Mouse (Mus musculus): Measurements from ENCODE around the gene Usp6nl. TPM values are rescaled to one million over a fixed set of nuclear protein-coding genes. Genes with fewer than 3 reads are reported as not detected.

Usp6nl gene
- polyA plus RNA-seq, 1 experiment from 2014 or later: 8.6 TPM

GRCm38 (mm10) chr2:6335032-6335735 lies 12.7 kb downstream of the Usp6nl start:
- Histone ChIP-seq H3K4me3 (replicated peaks) (no peak overlapping the region), H3K4me2 (replicated peaks) (no peak overlapping the region), H3K27me3 (no peaks in the 10 kb centered on the region), H3K27ac (no peak overlapping the region), H3K4me1 (replicated peaks) (peaks cover 22% of the 10 kb centered on the region), H3K36me3 (no peaks in the 10 kb centered on the region), H3K9me3 (no peaks in the 10 kb centered on the region), H3K9ac (replicated peaks) (no peak overlapping the region)
- WGBS: 84% methylated on average over 14 of the region's 14 CpGs
- ATAC-seq: no peak

- WGBS: 100% methylated on average over 1 of the region's 1 CpGs
Measured at GRCm38 (mm10) chr2:6336013-6336412, 13.5 kb downstream of the Usp6nl start.

GRCm38 (mm10) chr2:6336649-6337048 lies 14.2 kb downstream of the Usp6nl start:
- Histone ChIP-seq H3K27ac (no peak overlapping the region), H3K9me3 (no peaks in the 10 kb centered on the region), H3K4me3 (replicated peaks) (no peak overlapping the region), H3K4me1 (replicated peaks) (peaks cover 22% of the 10 kb centered on the region), H3K4me2 (replicated peaks) (no peak overlapping the region), H3K36me3 (no peaks in the 10 kb centered on the region), H3K27me3 (no peaks in the 10 kb centered on the region), H3K9ac (replicated peaks) (no peak overlapping the region)
- WGBS: 96% methylated on average over 3 of the region's 3 CpGs
- no peak for ATAC-seq

More at GRCm38 (mm10) chr2:6336013-6336412, 13.5 kb downstream of the Usp6nl start:
- Histone ChIP-seq H3K4me2 (replicated peaks) (no peak overlapping the region), H3K9ac (replicated peaks) (no peak overlapping the region), H3K9me3 (no peaks in the 10 kb centered on the region), H3K27ac (no peak overlapping the region), H3K27me3 (no peaks in the 10 kb centered on the region), H3K36me3 (no peaks in the 10 kb centered on the region), H3K4me3 (replicated peaks) (no peak overlapping the region), H3K4me1 (replicated peaks) (peaks cover 22% of the 10 kb centered on the region)
- no peak for ATAC-seq

GRCm38 (mm10) chr2:6337436-6337835 lies 15.0 kb downstream of the Usp6nl start:
- Histone ChIP-seq H3K4me3 (replicated peaks) (no peak overlapping the region), H3K9ac (replicated peaks) (no peak overlapping the region), H3K4me1 (replicated peaks) (peaks cover 22% of the 10 kb centered on the region), H3K36me3 (no peaks in the 10 kb centered on the region), H3K27me3 (no peaks in the 10 kb centered on the region), H3K27ac (no peak overlapping the region), H3K4me2 (replicated peaks) (no peak overlapping the region), H3K9me3 (no peaks in the 10 kb centered on the region)
- WGBS: 93% methylated on average over 2 of the region's 2 CpGs
- no peak for ATAC-seq

- H3K9me3 ChIP-seq: no peaks in the 10 kb centered on the region
- no peak overlapping the region for H3K4me3 ChIP-seq (replicated peaks)
- ATAC-seq: no peak
- H3K9ac ChIP-seq (replicated peaks): no peak overlapping the region
- WGBS: 86% methylated on average over 9 of the region's 9 CpGs
- peaks cover 18% of the 10 kb centered on the region for H3K4me1 ChIP-seq (replicated peaks)
- no peak overlapping the region for H3K27ac ChIP-seq
- H3K4me2 ChIP-seq (replicated peaks): no peak overlapping the region
- H3K27me3 ChIP-seq: no peaks in the 10 kb centered on the region
- no peaks in the 10 kb centered on the region for H3K36me3 ChIP-seq
Measured at GRCm38 (mm10) chr2:6338031-6338629, 15.7 kb downstream of the Usp6nl start.

GRCm38 (mm10) chr2:6340439-6340838 lies 18.0 kb downstream of the Usp6nl start:
- no peaks in the 10 kb centered on the region for H3K27me3 ChIP-seq
- H3K4me2 ChIP-seq (replicated peaks): no peak overlapping the region
- no peak for ATAC-seq
- no peak overlapping the region for H3K27ac ChIP-seq
- H3K4me3 ChIP-seq (replicated peaks): no peak overlapping the region
- 97% methylated on average over 2 of the region's 2 CpGs for WGBS
- H3K9me3 ChIP-seq: no peaks in the 10 kb centered on the region
- peaks cover under 1% of the 10 kb centered on the region for H3K4me1 ChIP-seq (replicated peaks)
- H3K9ac ChIP-seq (replicated peaks): no peak overlapping the region
- H3K36me3 ChIP-seq: peaks cover under 1% of the 10 kb centered on the region; the same call in 1 of the 2 replicates

GRCm38 (mm10) chr2:6341496-6341895 lies 19.0 kb downstream of the Usp6nl start:
- ATAC-seq: no peak
- WGBS: 86% methylated on average over 7 of the region's 7 CpGs
- Histone ChIP-seq H3K27ac (no peak overlapping the region), H3K4me3 (replicated peaks) (no peak overlapping the region), H3K4me1 (replicated peaks) (no peaks in the 10 kb centered on the region; the same call in 1 of the 2 replicates), H3K36me3 (peaks cover 8% of the 10 kb centered on the region), H3K27me3 (no peaks in the 10 kb centered on the region), H3K4me2 (replicated peaks) (no peak overlapping the region), H3K9me3 (no peaks in the 10 kb centered on the region), H3K9ac (replicated peaks) (no peak overlapping the region)

- H3K4me3 ChIP-seq (replicated peaks): no peak overlapping the region
- 69% methylated on average over 11 of the region's 11 CpGs for WGBS
- H3K9ac ChIP-seq (replicated peaks): no peak overlapping the region
- no peaks in the 10 kb centered on the region for H3K27me3 ChIP-seq
- H3K4me1 ChIP-seq (replicated peaks): peaks cover 39% of the 10 kb centered on the region
- no peaks in the 10 kb centered on the region for H3K9me3 ChIP-seq
- peak; percentile 82 for ATAC-seq
- H3K27ac ChIP-seq: no peak overlapping the region
- no peak overlapping the region for H3K4me2 ChIP-seq (replicated peaks)
- H3K36me3 ChIP-seq: peaks cover 8% of the 10 kb centered on the region
Measured at GRCm38 (mm10) chr2:6349256-6350092, 27.0 kb downstream of the Usp6nl start.

GRCm38 (mm10) chr2:6350164-6350563 lies 27.7 kb downstream of the Usp6nl start:
- 74% methylated on average over 9 of the region's 9 CpGs for WGBS
- no peak overlapping the region for H3K4me3 ChIP-seq (replicated peaks)
- peaks cover 8% of the 10 kb centered on the region for H3K36me3 ChIP-seq
- H3K27me3 ChIP-seq: no peaks in the 10 kb centered on the region
- ATAC-seq: no peak
- H3K27ac ChIP-seq: no peak overlapping the region
- H3K9ac ChIP-seq (replicated peaks): no peak overlapping the region
- no peaks in the 10 kb centered on the region for H3K9me3 ChIP-seq
- peaks cover 39% of the 10 kb centered on the region for H3K4me1 ChIP-seq (replicated peaks)
- no peak overlapping the region for H3K4me2 ChIP-seq (replicated peaks)

- peaks cover 39% of the 10 kb centered on the region for H3K4me1 ChIP-seq (replicated peaks)
- H3K9me3 ChIP-seq: no peaks in the 10 kb centered on the region
- H3K4me3 ChIP-seq (replicated peaks): no peak overlapping the region
- H3K27ac ChIP-seq: no peak overlapping the region
- no peak overlapping the region for H3K9ac ChIP-seq (replicated peaks)
- H3K36me3 ChIP-seq: peaks cover 1% of the 10 kb centered on the region; the same call in 1 of the 2 replicates
- no peaks in the 10 kb centered on the region for H3K27me3 ChIP-seq
- ATAC-seq: no peak
- no peak overlapping the region for H3K4me2 ChIP-seq (replicated peaks)
- WGBS: 81% methylated on average over 7 of the region's 7 CpGs
Measured at GRCm38 (mm10) chr2:6350931-6351695, 28.6 kb downstream of the Usp6nl start.

GRCm38 (mm10) chr2:6352541-6352971 lies 30.1 kb downstream of the Usp6nl start:
- H3K4me2 ChIP-seq (replicated peaks): peak overlapping the region; percentile 13

More at GRCm38 (mm10) chr2:6352541-6352971, 30.1 kb downstream of the Usp6nl start:
- ATAC-seq: 0 out of 2 replicates have a peak, but pooled peaks have one; percentile 29
- peaks cover 39% of the 10 kb centered on the region for H3K4me1 ChIP-seq (replicated peaks)
- H3K4me3 ChIP-seq (replicated peaks): no peak overlapping the region
- H3K27me3 ChIP-seq: no peaks in the 10 kb centered on the region
- H3K36me3 ChIP-seq: no peaks in the 10 kb centered on the region
- H3K9me3 ChIP-seq: no peaks in the 10 kb centered on the region
- H3K9ac ChIP-seq (replicated peaks): no peak overlapping the region
- 0 out of 2 replicates have a peak overlapping the region, but pooled peaks have one; percentile 15 for H3K27ac ChIP-seq
- WGBS: 59% methylated on average over 14 of the region's 14 CpGs
